Mouse (Mus musculus) embryonic facial prominence, embryonic 13.5 days (tissue): ENCODE results near the gene Speer4a. TPM values are rescaled to one million over a fixed set of nuclear protein-coding genes. Genes with fewer than 3 reads are reported as not detected.
"Not testable (repeated sequence)": the region's sequence is repeated elsewhere in the genome, so short reads cannot be mapped to it uniquely, and the experiment has no call there.

ENCODE experiments used
- ATAC-seq: fragments of 200-750 bp; cut with Nextera tagmentation; 2 replicates; pipeline ENCODE4 v1.8.0; 2017; ENCODE audit warnings: low read depth; ENCODE audit not compliant: insufficient number of reproducible peaks, insufficient read depth, low FRiP score, low TSS enrichment
- H3K27ac ChIP-seq: fragments of 300-500 bp; sonication (generic); 2 replicates; pipeline ENCODE4 v1.5.1; 2015; ENCODE audit warnings: moderate library complexity, mild to moderate bottlenecking, inconsistent platforms
- H3K27me3 ChIP-seq: fragments of 300-500 bp; sonication (generic); 2 replicates; pipeline ENCODE4 v1.6.1; 2015; ENCODE audit warnings: mild to moderate bottlenecking, inconsistent platforms
- H3K36me3 ChIP-seq: fragments of 300-500 bp; sonication (generic); 2 replicates; pipeline ENCODE4 v1.6.1; 2015; ENCODE audit warnings: mild to moderate bottlenecking, inconsistent platforms
- H3K4me1 ChIP-seq: fragments of 300-500 bp; sonication (generic); 2 replicates; pipeline ENCODE4 v1.6.1; 2015; ENCODE audit warnings: inconsistent platforms
- H3K4me2 ChIP-seq: fragments of 300-500 bp; sonication (generic); 2 replicates; pipeline ENCODE4 v1.6.1; 2015; ENCODE audit warnings: moderate library complexity, mild to moderate bottlenecking, inconsistent platforms
- H3K4me3 ChIP-seq: fragments of 300-500 bp; sonication (generic); 2 replicates; pipeline ENCODE4 v1.5.1; 2015; ENCODE audit warnings: mild to moderate bottlenecking, inconsistent platforms
- H3K9ac ChIP-seq: fragments of 300-500 bp; sonication (generic); 2 replicates; pipeline ENCODE4 v1.6.1; 2015; ENCODE audit warnings: mild to moderate bottlenecking, inconsistent platforms
- H3K9me3 ChIP-seq: fragments of 300-500 bp; sonication (generic); 2 replicates; pipeline ENCODE4 v1.6.1; 2016; ENCODE audit warnings: inconsistent platforms
- WGBS: fragments of 180-500 bp; shearing (Covaris S2); methylation state at CpG from one replicate; pipeline ENCODE4 v1.1.7; 2015; ENCODE audit warnings: mixed read lengths; 5-methylcytosine and 5-hydroxymethylcytosine counted together
- polyA plus RNA-seq: library from polyadenylated mRNA; unstranded; fragments of >200 nt; fragmentation: Nextera tagmentation; extraction: Ambion mirVana; gene quantifications from 2 replicates; pipeline ENCODE4 v1.2.1, GENCODE M21; 2015

Gene Speer4a
- polyA plus RNA-seq: 0.14 and 0.23 TPM in 2 replicates

GRCm38 (mm10) chr5:26039458-26039857 lies at the start of gene Speer4a:
TSS of gene Speer4a (minus strand) at chr5:26039558.
- WGBS: 69% methylated on average over 2 of the region's 2 CpGs
- H3K4me3 ChIP-seq, H3K27ac ChIP-seq, ATAC-seq, H3K36me3 ChIP-seq, H3K4me2 ChIP-seq, H3K9ac ChIP-seq, H3K27me3 ChIP-seq, H3K4me1 ChIP-seq, H3K9me3 ChIP-seq: not testable (repeated sequence)

- H3K27me3 ChIP-seq, H3K9ac ChIP-seq, H3K27ac ChIP-seq, ATAC-seq, H3K4me3 ChIP-seq, H3K4me2 ChIP-seq, H3K4me1 ChIP-seq, H3K9me3 ChIP-seq, H3K36me3 ChIP-seq: not testable (repeated sequence)
Observed at GRCm38 (mm10) chr5:26079023-26079422, 39.7 kb upstream of the Speer4a start.

DNA sequence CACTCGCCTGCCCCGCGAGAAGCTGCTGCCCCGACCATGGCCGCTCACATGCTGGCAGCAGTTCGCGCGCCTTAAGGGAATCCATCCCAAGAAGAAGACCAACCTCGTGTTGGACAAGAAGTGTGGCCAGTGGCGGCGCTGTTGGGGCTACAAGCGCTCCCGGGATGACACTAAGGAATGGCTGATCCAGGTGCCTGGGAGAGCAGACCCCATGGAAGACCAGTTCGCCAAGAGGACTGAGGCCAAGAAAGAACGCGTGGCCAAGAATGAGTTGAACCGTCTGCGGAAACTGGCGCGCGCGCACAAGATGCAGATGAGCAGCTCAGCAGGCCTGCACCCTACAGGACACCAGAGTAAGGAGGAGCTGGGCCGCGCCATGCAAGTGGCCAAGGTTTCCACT lies 31.4 kb upstream of the Speer4a start:
- Histone ChIP-seq H3K4me3 (no peak overlapping the region), H3K9me3 (no peaks in the 10 kb centered on the region), H3K36me3 (no peaks in the 10 kb centered on the region), H3K4me2 (no peak overlapping the region), H3K4me1 (no peaks in the 10 kb centered on the region), H3K27me3 (no peaks in the 10 kb centered on the region), H3K27ac (no peak overlapping the region), H3K9ac (no peak overlapping the region)
- WGBS: 89% methylated on average over 24 of the region's 24 CpGs
- no peak for ATAC-seq

GRCm38 (mm10) chr5:26058481-26058880 lies 19.1 kb upstream of the Speer4a start, which contains the start of gene Gm7347:
TSS of gene Gm7347 (minus strand) at chr5:26058581.
- H3K36me3 ChIP-seq, H3K4me2 ChIP-seq, H3K9ac ChIP-seq, H3K27me3 ChIP-seq, ATAC-seq, H3K4me3 ChIP-seq, H3K27ac ChIP-seq, H3K4me1 ChIP-seq, H3K9me3 ChIP-seq: not testable (repeated sequence)
- no CpG with 5 or more reads among the region's 2 CpGs for WGBS

GRCm38 (mm10) chr5:26022816-26023215 lies 16.5 kb downstream of the Speer4a start, which contains the start of gene Gm5862:
TSS of gene Gm5862 (minus strand) at chr5:26022916.
- H3K36me3 ChIP-seq, H3K27ac ChIP-seq, H3K27me3 ChIP-seq, H3K9ac ChIP-seq, ATAC-seq, H3K4me1 ChIP-seq, H3K4me3 ChIP-seq, H3K9me3 ChIP-seq, H3K4me2 ChIP-seq: not testable (repeated sequence)
- WGBS: no CpG with 5 or more reads among the region's 3 CpGs

GRCm38 (mm10) chr5:26007697-26008096 lies 31.7 kb downstream of the Speer4a start:
- H3K4me2 ChIP-seq, H3K36me3 ChIP-seq, H3K9me3 ChIP-seq, H3K4me1 ChIP-seq, ATAC-seq, H3K27ac ChIP-seq, H3K9ac ChIP-seq, H3K4me3 ChIP-seq: not testable (repeated sequence)
- 72% methylated on average over 7 of the region's 7 CpGs for WGBS
- peaks cover 13% of the 10 kb centered on the region for H3K27me3 ChIP-seq

DNA sequence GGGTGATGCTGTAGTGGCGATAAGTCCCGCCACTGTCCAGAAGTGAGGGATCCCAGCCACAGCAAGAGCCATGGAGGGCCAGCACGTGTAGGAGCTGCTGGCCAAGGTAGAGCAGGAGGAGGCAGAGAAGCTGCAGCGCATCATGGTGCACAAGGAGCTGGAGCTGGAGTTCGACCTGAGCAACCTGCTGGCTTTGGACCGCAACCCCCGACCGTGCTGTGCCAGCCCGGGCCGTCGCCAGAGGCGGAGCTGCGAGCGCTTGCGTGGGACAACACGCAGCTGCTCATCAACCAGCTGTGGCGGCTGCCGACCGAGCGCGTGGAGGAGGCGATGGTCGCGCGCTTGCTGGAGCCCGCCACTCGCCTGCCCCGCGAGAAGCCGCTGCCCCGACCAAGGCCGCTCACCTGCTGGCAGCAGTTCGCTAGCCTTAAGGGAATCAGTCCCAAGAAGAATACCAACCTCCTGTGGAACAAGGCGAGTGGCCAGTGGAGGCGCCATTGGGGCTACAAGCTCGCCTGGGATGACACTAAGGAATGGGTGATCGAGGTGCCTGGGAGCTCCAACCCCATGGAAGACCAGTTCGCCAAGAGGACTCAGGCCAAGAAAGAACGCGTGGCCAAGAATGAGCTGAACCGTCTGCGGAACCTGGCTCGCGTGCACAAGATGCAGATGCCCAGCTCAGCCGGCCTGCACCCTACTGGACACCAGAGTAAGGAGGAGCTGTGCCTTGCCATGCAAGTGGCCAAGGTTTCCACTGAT lies 32.2 kb downstream of the Speer4a start:
- H3K9ac ChIP-seq: 0 out of 2 replicates have a peak overlapping the region, but pooled peaks have one; percentile 1

DNA sequence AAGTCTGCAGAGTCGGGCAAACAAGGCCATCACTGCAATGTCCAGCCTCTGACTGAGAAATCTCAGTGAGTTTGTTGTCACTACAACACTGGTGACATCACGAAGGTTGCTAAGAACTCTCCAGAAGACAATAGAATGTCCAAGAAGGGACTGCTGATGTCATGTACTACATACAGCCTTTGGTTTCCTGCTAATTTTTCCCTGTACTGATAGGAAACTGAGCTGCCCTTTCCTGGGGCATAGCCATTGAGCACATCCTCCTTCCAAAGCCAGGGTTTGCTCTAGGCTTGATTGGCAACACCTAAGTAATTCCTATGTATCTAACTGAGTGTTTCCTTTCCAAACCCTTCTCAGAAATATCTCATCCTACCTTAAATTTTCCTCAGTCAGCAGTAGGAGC lies 34.7 kb downstream of the Speer4a start, which contains the start of gene Gm1979:
TSS of gene Gm1979 (minus strand) at position 101 of the 400 bp plus-strand sequence.
- WGBS: 93% methylated on average over 1 of the region's 2 CpGs
- not testable (repeated sequence) for H3K4me1 ChIP-seq, H3K4me2 ChIP-seq, ATAC-seq, H3K4me3 ChIP-seq, H3K27ac ChIP-seq, H3K9me3 ChIP-seq, H3K9ac ChIP-seq, H3K36me3 ChIP-seq
- peaks cover 13% of the 10 kb centered on the region for H3K27me3 ChIP-seq

More for the DNA sequence above, 32.2 kb downstream of the Speer4a start:
- not testable (repeated sequence) for H3K27ac ChIP-seq, H3K36me3 ChIP-seq, H3K4me1 ChIP-seq, H3K9me3 ChIP-seq
- Histone ChIP-seq H3K27me3 (peaks cover 13% of the 10 kb centered on the region), H3K4me3 (peak overlapping the region; percentile 28), H3K4me2 (peak overlapping the region; percentile 55)
- peak; percentile 82 for ATAC-seq
- WGBS: 19% methylated on average over 45 of the region's 45 CpGs

DNA sequence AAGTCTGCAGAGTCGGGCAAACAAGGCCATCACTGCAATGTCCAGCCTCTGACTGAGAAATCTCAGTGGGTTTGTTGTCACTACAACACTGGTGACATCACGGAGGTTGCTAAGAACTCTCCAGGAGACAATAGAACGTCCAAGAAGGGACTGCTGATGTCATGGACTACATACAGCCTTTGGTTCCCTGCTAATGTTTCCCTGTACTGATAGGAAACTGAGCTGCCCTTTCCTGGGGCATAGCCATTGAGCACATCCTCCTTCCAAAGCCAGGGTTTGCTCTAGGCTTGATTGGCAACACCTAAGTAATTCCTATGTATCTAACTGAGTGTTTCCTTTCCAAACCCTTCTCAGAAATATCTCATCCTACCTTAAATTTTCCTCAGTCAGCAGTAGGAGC lies 50.8 kb downstream of the Speer4a start, which contains the start of gene Gm21698:
TSS of gene Gm21698 (minus strand) at position 101 of the 400 bp plus-strand sequence.
- ATAC-seq, H3K4me1 ChIP-seq, H3K4me2 ChIP-seq, H3K27me3 ChIP-seq, H3K36me3 ChIP-seq, H3K9ac ChIP-seq, H3K27ac ChIP-seq, H3K4me3 ChIP-seq, H3K9me3 ChIP-seq: not testable (repeated sequence)
- WGBS: no CpG with 5 or more reads among the region's 3 CpGs

Other genes with a start within 250 kb of the Speer4a start
- 0.08 and 0.17 TPM in 2 replicates for gene Gm21663, start 97.2 kb downstream of the Speer4a start, polyA plus RNA-seq
- gene Gm21671, start 85.1 kb downstream of the Speer4a start, polyA plus RNA-seq: 0.29 TPM in 1 of 2 replicates, not detected in the other
- gene Gm21680, start 66.9 kb downstream of the Speer4a start, polyA plus RNA-seq: 0.07 and 0.29 TPM in 2 replicates
- gene Gm21698, start 50.9 kb downstream of the Speer4a start, polyA plus RNA-seq: 0.17 and 0.20 TPM in 2 replicates
- 0.15 and 0.21 TPM in 2 replicates for gene Gm1979, start 34.8 kb downstream of the Speer4a start, polyA plus RNA-seq
- 0.18 TPM in 1 of 2 replicates, not detected in the other for gene Gm5862, start 16.6 kb downstream of the Speer4a start, polyA plus RNA-seq
- 0.22 TPM in 1 of 2 replicates, not detected in the other for gene Gm7347, start 19.0 kb upstream of the Speer4a start, polyA plus RNA-seq
- not detected in 2 replicates for gene Gm10471, start 49.7 kb upstream of the Speer4a start, polyA plus RNA-seq
- 0.32 TPM in 1 of 2 replicates, not detected in the other for gene 5031410I06Rik, start 65.8 kb upstream of the Speer4a start, polyA plus RNA-seq
- gene Gm10220, start 81.9 kb upstream of the Speer4a start, polyA plus RNA-seq: 0.07 and 0.22 TPM in 2 replicates
- gene Gm7361, start 218.1 kb upstream of the Speer4a start, polyA plus RNA-seq: not detected in 2 replicates